ENCODE assay signal across 7 mouse cellular contexts in the genomic region with DNA sequence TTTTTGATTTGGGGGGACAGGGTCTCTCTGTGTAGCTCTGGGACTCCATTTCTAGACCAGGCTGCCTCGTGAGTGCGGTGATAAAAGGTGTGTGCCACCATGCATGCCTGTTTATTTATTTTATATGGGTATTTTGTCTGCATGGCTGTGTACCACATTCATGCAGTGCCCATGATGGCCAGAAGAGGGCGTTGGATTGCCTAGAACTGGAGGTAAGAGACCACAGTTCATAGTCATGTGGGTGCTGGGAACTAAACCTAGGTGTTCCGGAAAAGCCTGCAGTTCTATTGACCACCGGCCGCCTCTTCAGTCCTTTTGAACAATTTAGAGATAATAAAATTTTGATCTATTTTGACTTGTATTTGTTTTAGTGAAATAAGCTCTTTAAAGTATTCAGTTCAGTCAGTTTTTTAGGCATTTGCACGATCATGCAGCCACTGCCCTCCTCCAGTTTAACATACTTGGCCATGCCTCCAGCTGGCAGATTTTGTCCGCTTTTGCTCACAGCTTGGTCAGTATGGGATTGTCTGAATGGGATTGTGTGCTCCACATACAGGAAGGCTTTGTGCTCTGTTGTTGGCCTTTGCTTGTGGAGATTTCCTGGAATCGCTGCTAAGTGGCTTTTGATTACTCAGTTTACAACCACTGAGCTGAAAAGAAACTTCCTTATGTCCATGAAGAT.
DNase-seq lines count a peak whose midpoint lies in the region; ATAC-seq and TF ChIP-seq lines count a peak whose summit lies in the region.

No protein-coding gene starts in this region.

- WGBS in kidney, embryonic 16.5 days: 78% methylated on average over 9 of the region's 9 CpGs

- in situ Hi-C loops in ES-E14 (cut with MboI; ENCODE audit: low sequenced_read_pairs in 2 of 2, unreplicated experiment in 2 of 2): no loop called here

- peak; percentile 41 for DNase-seq in kidney, postnatal 10 days
- DNase-seq in B cell, adult 2 months: peak; percentile 32 to 33
- peak; percentile 69 for DNase-seq in ES-E14 (ENCODE audit: low read depth, low spot score)
- peak; percentile 10 to 71 for DNase-seq in kidney, postnatal 36 days
- no peak for DNase-seq in gastrocnemius, adult 8-10 months (ENCODE audit: low spot score in 2 of 2)
- DNase-seq in cerebellum, adult 9-10 months: no peak

- H3K4me2 ChIP-seq in kidney, embryonic 16.5 days (replicated peaks; ENCODE audit: low read depth, low read length): no peak overlapping the region

- no peaks in the 10 kb centered on the region for H3K4me1 ChIP-seq in kidney, embryonic 16.5 days (ENCODE audit: insufficient read depth, low read length)
- peaks cover 0 to 2% of the 10 kb centered on the region in 2 experiments; a peak in 1 of 4 replicates for H3K4me1 ChIP-seq in ES-E14 (ENCODE audit: control insufficient read depth in 2 of 2, insufficient read depth in 2 of 2, low read length in 2 of 2, poor library complexity in 1 of 2)

- H3K27ac ChIP-seq in kidney, embryonic 16.5 days (ENCODE audit: low read length): no peak overlapping the region
- no peak overlapping the region for H3K27ac ChIP-seq in ES-E14 (ENCODE audit: insufficient read depth, low read depth, low read length, poor library complexity, severe bottlenecking)

- peaks cover 34% of the 10 kb centered on the region for H3K36me3 ChIP-seq in kidney, embryonic 16.5 days (ENCODE audit: insufficient read depth, low read length)
- H3K36me3 ChIP-seq in ES-E14 (ENCODE audit: control insufficient read depth, insufficient read depth, low read length, poor library complexity, severe bottlenecking): no peaks in the 10 kb centered on the region

- H3K4me3 ChIP-seq in kidney, embryonic 16.5 days (ENCODE audit: low read length): no peak overlapping the region
- H3K4me3 ChIP-seq in ES-E14 (ENCODE audit: insufficient read depth in 1 of 2, low read depth in 1 of 2, low read length in 2 of 2, poor library complexity in 1 of 2, severe bottlenecking in 1 of 2): no peak overlapping the region

- no peaks in the 10 kb centered on the region for H3K9me3 ChIP-seq in kidney, embryonic 16.5 days (ENCODE audit: low read length)
- H3K9me3 ChIP-seq in ES-E14 (ENCODE audit: control insufficient read depth, insufficient read depth, low read depth, low read length): no peaks in the 10 kb centered on the region

- H3K27me3 ChIP-seq in kidney, embryonic 16.5 days (ENCODE audit: insufficient read depth, low read length): no peaks in the 10 kb centered on the region

- H3K9ac ChIP-seq in kidney, embryonic 16.5 days (replicated peaks; ENCODE audit: low read length): no peak overlapping the region
- no peak overlapping the region; the same call in 1 of the 2 replicates for H3K9ac ChIP-seq in ES-E14 (ENCODE audit: insufficient read depth, low read depth, low read length, poor library complexity, severe bottlenecking)

- ATAC-seq in kidney, embryonic 16.5 days (ENCODE audit: low FRiP score, low TSS enrichment): no peak

TF ChIP-seq in ES-E14, 5 proteins besides CTCF, POLR2A, EP300 and RAD21:
- TF ChIP-seq HCFC1 (IDR thresholded peaks at IDR 0.05; ENCODE audit: borderline replicate concordance, insufficient read depth, low read length): no peak
- no peak for TF ChIP-seq ZNF384 (IDR thresholded peaks at IDR 0.05; ENCODE audit: low read depth, low read length)
- no peak for TF ChIP-seq ZC3H11A (IDR thresholded peaks at IDR 0.05; ENCODE audit: borderline replicate concordance, low read depth, low read length)
- no peak for TF ChIP-seq MAFK (IDR thresholded peaks at IDR 0.05; ENCODE audit: insufficient read depth, low read depth, low read length)
- TF ChIP-seq CHD2 (IDR thresholded peaks at IDR 0.05; ENCODE audit: low read depth, low read length): no peak

Comparison
In these comparisons a context has a peak if more than half of its experiments do, and no peak if none do; other contexts are left out.
1. DNase-seq: peak in kidney, postnatal 10 days (single experiment), B cell, adult 2 months (2 of 2), ES-E14 (single experiment) and kidney, postnatal 36 days (2 of 2); none in gastrocnemius, adult 8-10 months (0 of 2) and cerebellum, adult 9-10 months (single experiment).